Mouse (Mus musculus) cerebellum, adult 11 months (tissue): Measurements from ENCODE around the gene Serf2.

Source experiments
- DNase-seq: peaks from one replicate; pipeline ENCODE4 v3.0.0; 2022

Serf2 gene

DNA sequence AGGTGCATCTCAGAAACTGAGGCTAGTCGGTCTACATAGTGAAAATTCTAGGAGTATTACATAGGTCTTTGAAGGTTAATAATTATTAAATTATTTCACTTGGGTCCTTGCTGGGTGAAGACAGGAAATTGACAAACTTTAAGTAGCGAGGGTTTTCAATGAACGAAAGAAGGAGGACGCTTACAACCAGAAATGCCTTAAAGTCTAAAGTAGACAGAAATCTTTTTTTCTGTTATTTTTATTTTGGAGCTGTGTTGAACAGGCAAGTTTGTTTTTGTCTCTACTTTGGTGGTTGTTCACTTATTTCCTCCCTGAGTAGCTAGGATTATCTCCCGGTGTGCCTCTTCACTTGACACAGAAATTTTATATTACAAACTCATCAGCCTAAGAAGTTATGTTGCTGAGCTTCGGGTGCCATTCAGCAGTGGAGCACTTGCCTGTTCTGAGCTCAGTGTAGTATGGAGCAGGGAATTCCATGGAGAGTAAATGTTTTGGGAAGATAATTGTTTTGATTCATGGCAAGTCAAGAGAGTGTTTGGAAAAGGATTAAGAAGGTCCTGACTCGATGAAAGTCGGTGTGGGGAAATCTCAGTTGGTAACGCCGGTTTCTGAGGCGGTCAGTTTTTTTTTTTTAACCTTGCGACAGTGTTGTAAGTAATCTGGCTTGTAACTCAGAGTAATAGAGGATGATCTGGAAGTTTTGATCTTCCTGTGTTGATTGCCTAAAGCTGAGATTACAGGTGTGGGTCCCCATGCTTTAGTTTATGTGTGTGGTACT, 58.4 kb downstream of the Serf2 start:
- no peak for DNase-seq
